Mouse (Mus musculus) cerebellum, postnatal 14 days (tissue): ENCODE measurements around the gene Swt1.
A peak's percentile ranks its signal among the peaks of the same experiment; 100 is the strongest.
"Not testable (repeated sequence)": the region's sequence is repeated elsewhere in the genome, so short reads cannot be mapped to it uniquely, and the experiment has no call there.

Source experiments
- DNase-seq, 2 experiments: peaks; one replicate each; pipeline ENCODE4 v3.0.0; 2021; ENCODE audit warnings: mixed read lengths in 2 of 2

The Swt1 gene

DNA sequence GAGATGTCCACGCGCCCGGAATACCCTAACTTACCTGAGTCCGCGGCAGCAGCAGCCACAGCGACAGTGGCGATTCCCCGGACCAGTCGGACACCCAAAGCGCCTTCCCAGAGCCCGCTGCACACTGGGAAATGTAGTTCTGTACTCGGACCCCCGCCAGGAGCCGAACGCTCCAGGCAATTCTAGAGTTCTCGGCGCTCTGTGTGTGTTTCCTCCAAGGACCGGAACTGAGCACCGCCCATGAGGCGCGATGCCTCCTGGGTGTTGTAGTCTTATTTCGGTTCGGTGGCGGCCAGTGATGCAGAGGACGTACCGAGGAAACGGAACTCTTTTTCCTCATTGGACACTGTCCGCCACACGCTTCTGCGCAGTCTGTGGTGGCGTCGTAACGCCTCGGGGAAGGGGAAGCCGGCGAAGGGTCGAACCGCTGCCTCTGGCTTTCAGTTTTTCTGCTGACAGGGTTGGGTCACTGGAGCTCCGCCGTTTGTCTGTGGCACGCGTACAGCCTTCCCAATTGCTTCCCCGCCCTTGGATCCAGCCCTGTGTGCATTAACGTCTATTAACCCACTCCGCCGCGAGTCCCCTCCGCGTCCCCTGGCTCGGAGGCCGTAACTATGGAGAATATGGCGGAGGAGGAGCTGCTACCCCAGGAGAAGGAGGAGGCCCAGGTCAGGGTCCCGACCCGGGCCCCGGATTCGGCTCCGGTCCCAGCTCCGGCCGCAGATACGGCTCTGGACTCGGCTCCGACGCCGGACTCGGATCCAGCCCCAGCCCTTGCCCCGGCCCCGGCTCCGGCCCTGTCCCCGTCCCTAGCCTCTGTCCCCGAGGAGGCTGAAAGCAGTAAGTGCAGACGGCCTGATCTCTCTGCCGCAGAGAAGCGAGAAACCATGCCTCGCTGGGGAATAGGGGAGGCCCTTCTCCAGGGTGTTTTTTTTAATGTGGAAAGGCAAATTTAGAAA, at the start of gene Swt1, which contains the start of gene Trmt1l:
Gene Swt1 (minus strand): TSS at position 193 of the 959 bp plus-strand sequence.
Gene Trmt1l (plus strand): TSS at position 280 of the 959 bp plus-strand sequence.
- DNase-seq = peak; percentile 99 to 100

- not testable (repeated sequence) for DNase-seq
Measured at GRCm38 (mm10) chr1:151472386-151472785, 44.1 kb upstream of the Swt1 start.

DNA sequence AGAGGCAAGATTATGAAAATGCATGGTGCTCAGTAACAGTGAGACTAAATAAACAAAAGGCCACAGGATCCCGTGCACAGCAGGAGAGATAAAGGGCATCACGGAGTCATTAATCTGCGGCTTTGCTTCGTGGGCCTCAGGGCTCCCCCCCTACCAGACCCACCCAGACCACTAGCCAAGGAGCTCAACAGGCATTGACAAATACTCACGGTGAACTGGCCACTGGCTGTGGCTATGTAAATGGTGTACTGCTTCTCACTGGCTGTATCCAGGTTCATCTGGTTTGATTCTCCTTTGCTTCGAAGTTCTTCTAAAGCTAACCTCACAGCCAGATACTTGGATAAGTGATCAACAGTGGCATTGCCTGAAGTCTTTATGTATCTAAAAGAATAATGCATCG, 43.2 kb upstream of the Swt1 start:
- no peak for DNase-seq

DNA sequence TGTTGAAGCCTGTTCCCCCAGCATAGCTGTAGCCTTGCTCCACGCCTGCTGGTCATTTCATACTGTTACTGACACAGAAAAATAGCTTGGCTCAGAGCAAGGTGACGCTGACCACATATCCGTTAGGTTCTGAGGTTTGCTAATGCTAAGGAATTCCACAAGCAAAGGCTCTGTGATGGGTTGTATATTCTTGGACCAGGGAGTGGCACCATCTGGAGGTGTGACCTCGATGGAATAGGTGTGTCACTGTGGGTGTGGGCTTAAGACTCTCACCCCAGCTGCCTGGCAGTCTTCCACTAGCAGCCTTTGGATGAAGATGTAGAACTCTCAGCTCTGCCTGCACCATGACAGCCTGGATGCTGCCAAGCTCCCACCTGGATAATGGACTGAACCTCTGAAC, 38.3 kb upstream of the Swt1 start:
- peak; percentile 15 to 36 for DNase-seq

- DNase-seq = no peak
Measured at GRCm38 (mm10) chr1:151464914-151465313, 36.7 kb upstream of the Swt1 start.

DNA sequence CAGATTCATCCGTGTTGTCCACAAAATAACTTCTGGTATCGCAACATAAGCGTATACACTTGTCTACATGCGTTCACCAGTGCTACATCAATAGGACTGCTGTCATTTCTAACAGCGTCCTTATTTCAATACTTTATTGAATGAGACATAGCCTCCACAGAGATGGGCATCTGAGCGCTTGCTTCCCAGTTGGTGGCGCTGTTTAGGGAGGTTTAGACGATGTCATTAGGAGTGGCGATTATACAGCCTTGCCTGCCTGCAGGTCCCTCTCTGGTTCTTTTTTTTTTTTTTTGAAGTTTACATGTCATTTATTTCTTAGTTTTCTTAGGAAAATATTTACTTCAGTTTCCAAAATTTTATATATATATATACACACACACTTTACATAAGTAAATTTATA, 33.0 kb upstream of the Swt1 start:
- peak; percentile 19 to 42 for DNase-seq

GRCm38 (mm10) chr1:151457087-151457486, 28.8 kb upstream of the Swt1 start:
- no peak for DNase-seq

DNA sequence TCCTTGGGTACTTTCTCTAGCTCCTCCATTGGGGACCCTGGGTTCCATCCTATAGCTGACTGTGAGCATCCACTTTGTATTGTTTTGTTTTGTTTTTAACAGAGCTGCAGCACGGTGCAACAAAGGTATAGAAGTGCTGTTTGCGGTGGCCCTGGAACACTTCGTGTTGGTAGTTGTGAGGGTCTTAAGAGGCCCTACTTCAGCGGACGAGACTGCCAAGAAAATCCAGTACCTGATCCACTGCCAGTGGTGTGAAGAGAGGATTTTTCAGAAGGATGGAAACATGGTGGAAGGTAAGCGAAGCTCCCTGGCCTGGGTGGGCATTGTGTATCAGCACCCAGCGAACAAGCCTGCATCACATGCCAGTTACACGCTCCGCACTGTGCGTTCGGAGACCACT, 23.7 kb upstream of the Swt1 start:
- no peak for DNase-seq

DNA sequence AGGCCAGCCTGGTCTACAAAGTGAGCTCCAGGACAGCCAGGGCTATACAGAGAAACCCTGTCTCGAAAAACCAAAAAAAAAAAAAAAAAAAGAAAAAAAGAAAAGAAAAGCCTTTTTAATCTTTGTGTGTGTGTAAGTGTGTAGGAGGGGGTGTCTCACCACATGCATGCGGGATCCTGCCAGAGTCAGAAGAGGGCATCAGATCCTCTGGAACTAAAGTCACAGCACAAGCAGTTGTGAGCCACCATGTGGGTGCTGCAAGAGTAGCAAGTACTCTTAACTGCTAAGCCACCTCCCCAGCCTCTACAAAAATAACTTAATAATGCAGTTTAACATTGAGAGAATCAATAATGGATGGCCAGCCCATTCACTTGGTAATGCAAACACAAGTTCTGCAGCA, 22.6 kb upstream of the Swt1 start:
- no peak for DNase-seq

- peak; percentile 35 to 41 for DNase-seq
Measured at GRCm38 (mm10) chr1:151449866-151450265, 21.6 kb upstream of the Swt1 start.

DNA sequence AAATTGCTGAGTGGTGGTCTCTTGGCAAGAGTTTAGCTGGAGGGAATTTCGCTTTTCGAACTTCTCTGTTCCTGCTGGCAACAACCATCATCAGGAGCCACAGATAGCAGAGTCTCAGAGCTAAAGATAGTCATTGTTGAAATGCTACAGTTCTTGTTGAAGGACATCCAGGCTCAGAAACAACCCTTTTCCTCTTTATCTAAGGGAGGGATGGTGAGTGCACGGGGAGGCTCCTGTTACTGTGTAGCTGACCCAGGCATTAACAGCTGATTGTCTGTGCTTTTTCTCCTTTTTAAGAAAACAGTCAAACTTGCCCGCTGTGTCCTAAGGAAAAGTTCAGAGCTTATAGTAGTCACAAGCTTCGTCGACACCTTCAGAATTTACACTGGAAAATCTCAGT, 7.2 kb upstream of the Swt1 start:
- no peak for DNase-seq

DNA sequence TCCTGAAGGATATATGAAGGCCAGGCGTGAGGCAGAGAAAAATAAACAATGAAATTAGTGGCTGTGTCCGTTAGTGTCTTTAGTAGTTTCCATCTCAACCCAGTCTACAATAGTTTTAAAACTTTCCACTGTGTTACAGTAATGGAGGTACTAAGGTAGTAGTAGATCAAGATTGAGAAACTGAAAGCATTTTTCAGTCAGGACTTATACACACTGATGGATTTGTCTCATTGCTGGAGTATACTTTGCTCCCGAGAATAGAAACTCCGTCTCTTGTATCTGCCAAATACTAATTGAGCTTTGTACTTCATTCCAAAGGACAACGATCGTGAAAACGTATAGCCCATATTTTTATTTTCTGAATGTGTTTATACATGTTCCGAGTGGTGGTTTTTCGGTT, 1.1 kb upstream of the Swt1 start:
- no peak for DNase-seq

DNA sequence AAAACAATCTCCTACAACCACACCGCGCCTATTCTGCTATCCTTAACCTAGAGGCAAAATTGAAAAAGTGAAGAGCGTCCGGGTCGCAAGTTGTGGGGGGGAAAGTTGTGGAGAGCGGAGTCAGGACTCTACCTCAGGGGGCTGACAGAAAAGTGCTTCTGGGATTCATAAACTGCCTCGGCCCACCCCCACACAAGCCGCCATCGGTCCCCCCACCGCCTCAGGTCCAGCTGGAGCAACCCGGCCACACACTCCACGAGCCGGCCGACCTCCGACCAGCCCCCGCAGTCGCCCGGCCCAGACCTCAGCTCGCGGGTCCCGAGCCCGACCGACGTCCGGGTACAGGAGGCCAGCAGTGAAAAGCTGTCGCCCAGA, 380 bp downstream of the Swt1 start:
- DNase-seq = no peak

DNA sequence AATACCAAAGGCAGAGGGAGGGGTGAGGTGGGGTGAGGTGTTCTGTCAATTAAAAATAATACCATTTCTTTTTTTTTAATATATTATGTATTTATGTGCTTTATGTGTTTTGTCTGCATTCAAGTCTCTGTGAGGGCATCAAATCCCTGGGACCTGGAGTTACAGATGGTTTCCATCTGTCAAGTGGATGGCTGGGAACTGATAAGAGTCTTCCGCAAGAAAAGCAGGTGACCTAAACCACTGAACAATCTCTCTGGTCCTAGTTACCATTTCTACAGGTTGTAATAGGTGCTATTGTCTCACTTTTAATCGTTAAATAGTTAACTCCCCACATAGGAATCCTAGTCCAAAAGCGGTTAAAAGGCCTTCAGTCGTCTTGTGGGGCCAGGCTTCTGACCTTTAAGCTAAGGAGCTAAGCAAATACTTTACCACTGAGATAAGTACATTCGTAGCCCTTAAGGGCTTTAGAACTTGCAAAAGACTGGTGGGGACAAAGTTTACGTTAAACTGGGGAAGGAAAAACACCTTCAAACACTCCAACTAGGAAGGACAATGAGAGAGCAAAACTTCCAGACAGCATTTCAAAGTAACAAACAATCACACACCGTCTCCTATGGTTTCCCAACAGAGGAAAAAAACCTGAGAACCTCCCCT, 1.2 kb downstream of the Swt1 start:
- no peak for DNase-seq

GRCm38 (mm10) chr1:151422178-151422577, 6.1 kb downstream of the Swt1 start:
- DNase-seq = no peak

- DNase-seq = no peak
Measured at GRCm38 (mm10) chr1:151409827-151410226, 18.4 kb downstream of the Swt1 start.

DNA sequence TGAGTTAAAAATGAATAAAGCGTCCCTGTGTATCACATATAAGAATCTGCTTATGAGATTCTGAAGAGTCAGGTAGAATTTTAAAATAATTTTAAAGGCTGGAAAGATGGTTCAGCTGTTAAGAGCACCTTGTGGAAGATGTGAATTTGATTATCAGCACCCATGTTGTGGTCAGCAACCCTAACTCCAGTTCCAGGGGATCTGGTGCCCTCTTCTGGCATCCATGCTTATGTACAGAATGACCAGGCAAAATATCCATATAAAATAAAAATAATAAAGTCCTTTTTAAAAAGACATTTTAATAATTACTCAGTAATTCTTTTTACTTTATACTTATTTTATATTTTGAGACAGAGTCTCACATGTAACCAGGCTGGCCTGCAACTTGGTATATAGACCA, 38.2 kb downstream of the Swt1 start:
- DNase-seq = peak; percentile 20 to 24

- DNase-seq = no peak
Measured at GRCm38 (mm10) chr1:151377353-151377752, 50.9 kb downstream of the Swt1 start.

- DNase-seq = no peak
Measured at GRCm38 (mm10) chr1:151372823-151373222, 55.4 kb downstream of the Swt1 start.

DNA sequence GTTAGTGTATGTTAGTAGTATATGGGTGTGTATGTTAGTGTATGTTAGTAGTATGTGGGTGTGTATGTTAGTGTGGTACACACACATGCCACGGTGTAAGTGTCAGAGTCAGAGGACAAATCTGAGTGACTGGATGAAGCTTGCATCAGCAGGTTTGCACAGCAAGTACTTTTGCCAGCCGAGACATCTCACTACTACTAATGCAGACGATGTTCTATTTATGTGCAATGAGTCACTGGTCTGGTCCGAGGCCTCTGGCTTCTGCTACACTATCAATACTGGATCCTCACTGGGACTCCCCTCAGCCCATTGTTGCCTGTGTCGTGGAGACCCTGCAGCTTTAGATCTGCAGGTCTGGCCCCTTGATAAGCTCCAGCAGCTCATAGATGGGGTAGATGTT, 56.7 kb downstream of the Swt1 start:
- DNase-seq = no peak

GRCm38 (mm10) chr1:151370573-151370972, 57.7 kb downstream of the Swt1 start:
- DNase-seq = no peak

GRCm38 (mm10) chr1:151368444-151368843, 59.8 kb downstream of the Swt1 start:
- DNase-seq = no peak

GRCm38 (mm10) chr1:151367721-151368324, 60.4 kb downstream of the Swt1 start:
- no peak for DNase-seq
